Mouse (Mus musculus) MEL (cell line): ENCODE results near the gene Ccdc92b. TPM values are rescaled to one million over a fixed set of nuclear protein-coding genes. Genes with fewer than 3 reads are reported as not detected.

Source experiments
- DNase-seq: peaks from one replicate; pipeline ENCODE4 v3.0.0; 2011; ENCODE audit warnings: low read depth, low spot score
- H3K27ac ChIP-seq: 2 replicates; pipeline ENCODE4 v1.5.1; 2012; ENCODE audit warnings: low read depth, mild to moderate bottlenecking, control low read depth, low read length, moderate library complexity; ENCODE audit not compliant: control insufficient read depth
- H3K27me3 ChIP-seq, 2 experiments: fragments of 150-350 bp in 1 of 2; sonication (generic) in 1 of 2; 2 replicates each; pipeline ENCODE4 v1.6.1; 2012; ENCODE audit warnings: low read length in 2 of 2, mild to moderate bottlenecking in 2 of 2, improper control_type of control experiment in 1 of 2, moderate library complexity in 1 of 2; ENCODE audit not compliant: insufficient read depth in 2 of 2, control insufficient read depth in 1 of 2
- H3K36me3 ChIP-seq, 2 experiments: 2 replicates each; pipeline ENCODE4 v1.6.1; 2012 to 2014; ENCODE audit warnings: low read length in 2 of 2, improper control_type of control experiment in 1 of 2, inconsistent platforms in 1 of 2, mild to moderate bottlenecking in 1 of 2; ENCODE audit not compliant: insufficient read depth in 2 of 2, control insufficient read depth in 1 of 2
- H3K4me1 ChIP-seq, 2 experiments: fragments of 150-350 bp in 1 of 2; sonication (generic) in 1 of 2; 2 replicates each; pipeline ENCODE4 v1.6.1; 2012; ENCODE audit warnings: low read length in 2 of 2, improper control_type of control experiment in 1 of 2, mild to moderate bottlenecking in 1 of 2; ENCODE audit not compliant: insufficient read depth in 2 of 2, control insufficient read depth in 1 of 2
- H3K4me3 ChIP-seq, 2 experiments: fragments of 150-350 bp in 1 of 2; sonication (generic) in 1 of 2; 2 replicates each; pipeline ENCODE4 v1.5.1; 2012; ENCODE audit warnings: low read depth in 2 of 2, low read length in 2 of 2, mild to moderate bottlenecking in 2 of 2, moderate library complexity in 2 of 2, control low read depth in 1 of 2, improper control_type of control experiment in 1 of 2; ENCODE audit not compliant: control insufficient read depth in 1 of 2, insufficient read depth in 1 of 2
- H3K79me2 ChIP-seq: 2 replicates; pipeline ENCODE4 v1.6.1; 2012; ENCODE audit warnings: mild to moderate bottlenecking, low read length, moderate library complexity; ENCODE audit not compliant: control insufficient read depth, poor library complexity, insufficient read depth
- H3K9ac ChIP-seq: 2 replicates; pipeline ENCODE4 v1.6.1; 2012; ENCODE audit warnings: low read depth, mild to moderate bottlenecking, control low read depth, low read length, moderate library complexity; ENCODE audit not compliant: control insufficient read depth, poor library complexity, severe bottlenecking
- H3K9me3 ChIP-seq: fragments of 150-350 bp; sonication (generic); replicated peaks from 2 replicates; pipeline ENCODE4 v1.6.1; 2012; ENCODE audit warnings: mild to moderate bottlenecking, low read length, improper control_type of control experiment, moderate library complexity; ENCODE audit not compliant: insufficient read depth
- BHLHE40 ChIP-seq: IDR thresholded peaks from 2 replicates; pipeline ENCODE4 v1.6.1; 2012; ENCODE audit warnings: low read depth, mild to moderate bottlenecking, inconsistent platforms, low read length, improper control_type of control experiment, borderline replicate concordance
- CHD2 ChIP-seq: IDR thresholded peaks from 2 replicates; pipeline ENCODE4 v1.6.1; 2011; ENCODE audit warnings: low read length, improper control_type of control experiment
- E2F4 ChIP-seq: IDR thresholded peaks from 2 replicates; pipeline ENCODE4 v1.6.1; 2011; ENCODE audit warnings: low read depth, low read length, improper control_type of control experiment, borderline replicate concordance
- ELF1 ChIP-seq: IDR thresholded peaks from 2 replicates; pipeline ENCODE4 v1.6.1; 2014; ENCODE audit warnings: low read depth, mild to moderate bottlenecking, inconsistent platforms, low read length, improper control_type of control experiment, moderate library complexity
- EP300 ChIP-seq, 2 experiments: IDR thresholded peaks; 2 replicates each; pipeline ENCODE4 v1.6.1; 2011; ENCODE audit warnings: improper control_type of control experiment in 2 of 2, low read length in 2 of 2, low read depth in 1 of 2, mild to moderate bottlenecking in 1 of 2
- GABPA ChIP-seq: IDR thresholded peaks from 2 replicates; pipeline ENCODE4 v1.6.1; 2012; ENCODE audit warnings: low read depth, mild to moderate bottlenecking, inconsistent platforms, low read length, improper control_type of control experiment, moderate library complexity
- GATA1 ChIP-seq: IDR thresholded peaks from 2 replicates; pipeline ENCODE4 v1.6.1; 2011; ENCODE audit warnings: low read depth, low read length, improper control_type of control experiment
- HCFC1 ChIP-seq: IDR thresholded peaks from 2 replicates; pipeline ENCODE4 v1.6.1; 2012; ENCODE audit warnings: low read depth, mild to moderate bottlenecking, inconsistent platforms, low read length, improper control_type of control experiment, moderate library complexity
- JUND ChIP-seq: IDR thresholded peaks from 2 replicates; pipeline ENCODE4 v1.6.1; 2011; ENCODE audit warnings: low read depth, mild to moderate bottlenecking, improper control_type of control experiment, low read length
- KAT2A ChIP-seq: conservative IDR thresholded peaks from 2 replicates; pipeline ENCODE4 v1.6.1; 2012; ENCODE audit warnings: low read depth, low read length, improper control_type of control experiment, inconsistent platforms
- MAZ ChIP-seq: IDR thresholded peaks from 2 replicates; pipeline ENCODE4 v1.6.1; 2012; ENCODE audit warnings: low read depth, mild to moderate bottlenecking, inconsistent platforms, low read length, improper control_type of control experiment
- MXI1 ChIP-seq: IDR thresholded peaks from 2 replicates; pipeline ENCODE4 v1.6.1; 2011; ENCODE audit warnings: mild to moderate bottlenecking, low read depth, low read length, improper control_type of control experiment
- MYC ChIP-seq: IDR thresholded peaks from 2 replicates; pipeline ENCODE4 v1.6.1; 2011; ENCODE audit warnings: low read depth, mild to moderate bottlenecking, low read length, improper control_type of control experiment, moderate library complexity
- NRF1 ChIP-seq: IDR thresholded peaks from 2 replicates; pipeline ENCODE4 v1.6.1; 2014; ENCODE audit warnings: low read depth, mild to moderate bottlenecking, inconsistent platforms, low read length, improper control_type of control experiment, moderate library complexity; ENCODE audit not compliant: poor library complexity, insufficient read depth, severe bottlenecking
- POLR2A ChIP-seq, 2 experiments: IDR thresholded peaks; 2 replicates each; pipeline ENCODE4 v1.6.1; 2011 to 2012; ENCODE audit warnings: low read length in 2 of 2, mild to moderate bottlenecking in 2 of 2, control low read depth in 1 of 2, improper control_type of control experiment in 1 of 2, low read depth in 1 of 2, moderate library complexity in 1 of 2; ENCODE audit not compliant: control insufficient read depth in 1 of 2, insufficient read depth in 1 of 2, poor library complexity in 1 of 2
- POLR2AphosphoS2 ChIP-seq: IDR thresholded peaks from 2 replicates; pipeline ENCODE4 v1.6.1; 2011; ENCODE audit warnings: low read length, improper control_type of control experiment
- POLR2AphosphoS5 ChIP-seq: IDR thresholded peaks from 2 replicates; pipeline ENCODE4 v1.6.1; 2012; ENCODE audit warnings: low read depth, borderline replicate concordance, mild to moderate bottlenecking, inconsistent platforms, low read length, moderate library complexity, mixed read lengths
- RAD21 ChIP-seq: IDR thresholded peaks from 2 replicates; pipeline ENCODE4 v1.6.1; 2011; ENCODE audit warnings: mild to moderate bottlenecking, low read depth, low read length, improper control_type of control experiment
- RCOR1 ChIP-seq: IDR thresholded peaks from 2 replicates; pipeline ENCODE4 v1.6.1; 2012; ENCODE audit warnings: low read depth, mild to moderate bottlenecking, inconsistent platforms, low read length, improper control_type of control experiment
- SIN3A ChIP-seq: IDR thresholded peaks from 2 replicates; pipeline ENCODE4 v1.6.1; 2012; ENCODE audit warnings: low read length, improper control_type of control experiment, inconsistent platforms
- TCF12 ChIP-seq: IDR thresholded peaks from 2 replicates; pipeline ENCODE4 v1.6.1; 2014; ENCODE audit warnings: low read depth, mild to moderate bottlenecking, inconsistent platforms, low read length, improper control_type of control experiment, moderate library complexity
- UBTF ChIP-seq: IDR thresholded peaks from 2 replicates; pipeline ENCODE4 v1.6.1; 2012; ENCODE audit warnings: low read depth, mild to moderate bottlenecking, inconsistent platforms, low read length, improper control_type of control experiment, moderate library complexity, borderline replicate concordance; ENCODE audit not compliant: insufficient read depth
- USF1 ChIP-seq: IDR thresholded peaks from 2 replicates; pipeline ENCODE4 v1.6.1; 2014; ENCODE audit warnings: low read depth, mild to moderate bottlenecking, inconsistent platforms, low read length, improper control_type of control experiment, moderate library complexity
- ZC3H11A ChIP-seq: IDR thresholded peaks from 2 replicates; pipeline ENCODE4 v1.6.1; 2012; ENCODE audit warnings: low read depth, mild to moderate bottlenecking, inconsistent platforms, low read length, improper control_type of control experiment
- ZKSCAN1 ChIP-seq: IDR thresholded peaks from 2 replicates; pipeline ENCODE4 v1.6.1; 2012; ENCODE audit warnings: low read depth, mild to moderate bottlenecking, inconsistent platforms, low read length, improper control_type of control experiment, moderate library complexity
- ZMIZ1 ChIP-seq: IDR thresholded peaks from 2 replicates; pipeline ENCODE4 v1.6.1; 2012; ENCODE audit warnings: low read depth, mild to moderate bottlenecking, inconsistent platforms, low read length, improper control_type of control experiment, moderate library complexity
- polyA plus RNA-seq, 2 experiments: library from polyadenylated mRNA; stranded (reverse) in 1 of 2; unstranded in 1 of 2; fragments of >175 nt in 1 of 2; fragments of >200 nt in 1 of 2; gene quantifications; 2 replicates each; pipeline versions ENCODE4 v1.2.1 to v1.2.4; 2012; ENCODE audit warnings: low replicate concordance in 2 of 2, low read depth in 1 of 2; ENCODE audit not compliant: insufficient read length in 2 of 2, insufficient read depth in 1 of 2, missing spikeins in 1 of 2
- total RNA-seq: library from RNA; depleted of rRNA; stranded (reverse); fragments of 300-350 nt; gene quantifications from 2 replicates; pipeline ENCODE4 v1.2.3, GENCODE M21; 2012

Gene Ccdc92b
- total and polyA plus RNA-seq, 3 experiments, result 0.12 to 1.3 TPM; not detected in 1

DNA sequence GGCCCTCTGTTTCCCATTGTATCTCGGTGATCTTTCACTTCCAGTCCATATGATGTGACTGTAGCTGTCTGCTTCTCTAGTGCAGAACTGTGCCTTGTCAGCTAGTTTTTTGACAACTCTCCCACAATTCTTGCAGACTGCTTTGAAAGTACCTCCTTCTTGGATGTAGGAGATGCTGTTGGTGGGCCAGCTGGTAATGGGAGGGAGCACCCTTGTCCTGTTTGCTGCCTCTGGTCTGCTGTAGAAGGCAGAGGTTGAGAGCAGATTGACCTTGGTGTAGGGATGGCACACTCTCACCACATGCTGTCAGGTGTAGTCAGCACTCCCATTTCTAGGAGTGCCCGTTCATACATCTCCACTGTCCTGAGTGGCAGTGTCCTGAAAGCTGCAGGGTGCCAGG is 49.6 kb downstream of the Ccdc92b start:
- Histone ChIP-seq H3K9me3 (no peaks in the 10 kb centered on the region), H3K27me3 (no peaks in the 10 kb centered on the region), H3K79me2 (no peaks in the 10 kb centered on the region), H3K4me1 (peaks cover 0 to 3% of the 10 kb centered on the region in 2 experiments; a peak in 1 of 4 replicates), H3K9ac (no peak overlapping the region), H3K27ac (no peak overlapping the region), H3K4me3 (no peak overlapping the region), H3K36me3 (peaks cover 0 to 14% of the 10 kb centered on the region in 2 experiments; a peak in 2 of 4 replicates)
- no peak for DNase-seq
- TF ChIP-seq UBTF, result no peak
- TF ChIP-seq MAZ, result no peak
- TF ChIP-seq GATA1, result no peak

DNA sequence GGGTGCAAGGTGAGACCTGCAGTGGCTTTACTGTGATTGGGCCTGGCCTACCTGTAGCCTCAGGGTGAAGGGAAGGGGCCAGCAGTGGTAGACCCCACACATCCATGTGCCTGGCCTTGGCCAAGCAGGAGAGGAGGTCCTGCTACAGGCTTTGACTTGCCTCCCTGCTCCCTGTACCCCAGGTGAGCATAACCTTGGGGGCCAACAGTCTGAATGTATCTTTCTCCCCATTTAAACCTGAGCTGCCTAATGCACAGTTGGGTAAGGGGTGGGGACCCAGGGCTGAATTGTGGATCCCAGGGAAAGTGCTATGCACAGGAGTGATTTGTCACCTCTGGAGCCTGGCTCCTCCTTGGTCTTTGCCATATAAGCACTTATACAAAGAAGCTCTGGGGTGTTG is 50.7 kb downstream of the Ccdc92b start:
- 0 out of 2 replicates have a peak, but pooled peaks have one; percentile 2 for TF ChIP-seq ZMIZ1
- no peak for TF ChIP-seq USF1
- Histone ChIP-seq H3K4me1 (peaks cover 0 to 3% of the 10 kb centered on the region in 2 experiments; a peak in 1 of 4 replicates), H3K27me3 (no peaks in the 10 kb centered on the region), H3K9me3 (no peaks in the 10 kb centered on the region), H3K27ac (no peak overlapping the region), H3K79me2 (no peaks in the 10 kb centered on the region), H3K9ac (no peak overlapping the region), H3K4me3 (no peak overlapping the region), H3K36me3 (peaks cover 0 to 17% of the 10 kb centered on the region in 2 experiments; a peak in 3 of 4 replicates)
- DNase-seq, result no peak

DNA sequence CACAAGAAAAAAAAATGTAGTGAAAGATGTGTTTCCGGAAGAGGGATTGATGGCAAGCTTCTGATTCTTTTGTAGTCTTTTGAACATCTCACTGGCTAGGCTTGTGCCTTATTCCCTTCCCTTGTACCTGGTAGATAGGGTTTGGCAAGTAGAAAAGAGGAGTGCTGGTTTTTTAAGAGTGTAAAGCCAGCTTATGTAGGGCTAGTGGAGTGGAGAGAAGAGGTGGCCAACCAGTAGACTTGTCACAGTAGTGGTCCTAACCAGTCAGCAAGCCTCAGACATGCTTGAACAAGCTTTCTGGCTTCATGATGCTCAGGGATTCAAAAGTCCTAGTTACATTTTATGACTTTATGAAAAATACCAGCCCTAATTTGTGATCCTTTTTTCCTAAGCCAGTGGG is 51.6 kb downstream of the Ccdc92b start:
- no peak for DNase-seq
- no peaks in the 10 kb centered on the region for H3K27me3 ChIP-seq
- no peak overlapping the region for H3K27ac ChIP-seq
- H3K79me2 ChIP-seq, result no peaks in the 10 kb centered on the region
- no peak overlapping the region for H3K9ac ChIP-seq
- H3K4me1 ChIP-seq, result peaks cover 0 to 3% of the 10 kb centered on the region in 2 experiments; a peak in 1 of 4 replicates
- peaks cover 0 to 22% of the 10 kb centered on the region in 2 experiments; a peak in 3 of 4 replicates for H3K36me3 ChIP-seq
- H3K9me3 ChIP-seq, result no peaks in the 10 kb centered on the region
- no peak overlapping the region for H3K4me3 ChIP-seq
- TF ChIP-seq ZKSCAN1, result 0 out of 2 replicates have a peak, but pooled peaks have one; percentile 27
- no peak for TF ChIP-seq POLR2AphosphoS5
- TF ChIP-seq SIN3A, result no peak
- no peak for TF ChIP-seq CHD2
- TF ChIP-seq RAD21, result no peak
- TF ChIP-seq HCFC1, result no peak
- peak; percentile 63; the same call in 1 of the 2 replicates for TF ChIP-seq POLR2AphosphoS2
- TF ChIP-seq MYC, result no peak
- no peak for TF ChIP-seq BHLHE40
- TF ChIP-seq JUND, result no peak
- no peak for TF ChIP-seq NRF1
- no peak for TF ChIP-seq KAT2A
- no peak for TF ChIP-seq EP300 (IDR thresholded peaks at IDR 0.05; ENCODE audit: low read depth in 1 of 2, low read length in 2 of 2)
- no peak for TF ChIP-seq ELF1
- no peak for TF ChIP-seq ZC3H11A
- peak in 1 of 2 experiments; percentile 48; a peak in 1 of 4 replicates for TF ChIP-seq POLR2A (IDR thresholded peaks at IDR 0.05; ENCODE audit: control insufficient read depth in 1 of 2, insufficient read depth in 1 of 2, low read depth in 1 of 2, low read length in 2 of 2, poor library complexity in 1 of 2)
- TF ChIP-seq GATA1, result no peak
- no peak for TF ChIP-seq MXI1
- no peak for TF ChIP-seq UBTF
- TF ChIP-seq TCF12, result no peak
- no peak for TF ChIP-seq RCOR1
- TF ChIP-seq GABPA, result no peak
- TF ChIP-seq E2F4, result no peak
- no peak; the same call in 1 of the 2 replicates for TF ChIP-seq ZMIZ1
